Mouse (Mus musculus) thymus, adult 2 months (tissue): ENCODE data around the gene Hdac4.

ENCODE experiments used
- CTCF ChIP-seq: fragments of 200-500 bp; IDR thresholded peaks from 2 replicates; pipeline ENCODE4 v1.5.1; 2012; ENCODE audit warnings: mild to moderate bottlenecking, control low read depth, low read length, moderate library complexity, borderline replicate concordance; ENCODE audit not compliant: control insufficient read depth, poor library complexity, insufficient read depth; ENCODE audit errors: extremely low read depth
- POLR2A ChIP-seq: fragments of 200-500 bp; IDR thresholded peaks from 2 replicates; pipeline ENCODE4 v1.6.1; 2012; ENCODE audit warnings: mild to moderate bottlenecking, low read length, control low read depth, moderate library complexity; ENCODE audit not compliant: control insufficient read depth, poor library complexity, insufficient read depth; ENCODE audit errors: extremely low read depth

DNA sequence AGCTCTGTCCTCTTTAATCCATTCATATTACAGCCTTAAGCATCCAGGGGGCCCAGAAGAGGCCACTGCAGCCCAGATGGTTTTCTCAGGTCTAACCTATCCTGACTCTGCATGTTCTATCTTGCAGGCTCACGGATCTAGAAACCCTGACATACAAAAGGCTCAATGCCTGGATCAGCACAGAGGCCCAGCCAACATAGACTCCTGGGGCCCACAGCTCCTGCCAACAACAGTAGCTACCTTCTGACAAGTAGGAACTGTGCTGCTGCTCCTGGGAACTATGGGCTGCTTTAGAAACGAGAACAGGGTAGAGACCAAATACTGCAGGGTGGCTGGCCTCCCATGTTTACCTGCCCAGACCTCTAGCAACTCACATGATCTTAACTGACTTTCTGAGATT, 83.9 kb downstream of the Hdac4 start:
- TF ChIP-seq CTCF (no peak), POLR2A (no peak)
